In genomic region chr14:76331497-76332335, GRCm38 (mm10) we compare ENCODE assay signal across 11 mouse cellular contexts.
DNase-seq lines count a peak whose midpoint lies in the region; ATAC-seq and TF ChIP-seq lines count a peak whose summit lies in the region.
"Had no signal": no experiment of that assay in that cellular context is flagged by ENCODE, and none has a peak within 500 bp of the region (broad histone marks: within the 10 kb centered on the region; RNA-seq: fewer than 3 reads in every experiment).

No protein-coding gene starts in this region.

- no peak for TF ChIP-seq CTCF in midbrain, postnatal 0 days (IDR thresholded peaks at IDR 0.05)

- ATAC-seq in embryonic facial prominence, embryonic 14.5 days (ENCODE audit: low read depth), result peak; percentile 55; the same call in 1 of the 2 replicates
- peak; percentile 90 for ATAC-seq in hindbrain, embryonic 14.5 days (ENCODE audit: low FRiP score)
- ATAC-seq in midbrain, postnatal 0 days (ENCODE audit: low FRiP score), result 0 out of 2 replicates have a peak, but pooled peaks have one; percentile 31

- no peaks in the 10 kb centered on the region for H3K9me3 ChIP-seq in embryonic facial prominence, embryonic 14.5 days (ENCODE audit: control insufficient read depth, low read length)
- no peaks in the 10 kb centered on the region for H3K9me3 ChIP-seq in hindbrain, embryonic 14.5 days (ENCODE audit: control insufficient read depth, low read length)
- H3K9me3 ChIP-seq in midbrain, postnatal 0 days (ENCODE audit: low read length), result no peaks in the 10 kb centered on the region
- H3K9me3 ChIP-seq: kidney, embryonic 15.5 days; limb, embryonic 12.5 days had no signal

- no peaks in the 10 kb centered on the region for H3K27me3 ChIP-seq in embryonic facial prominence, embryonic 14.5 days (replicated peaks; ENCODE audit: control insufficient read depth, insufficient read depth, low read length)
- no peaks in the 10 kb centered on the region for H3K27me3 ChIP-seq in hindbrain, embryonic 14.5 days (ENCODE audit: control insufficient read depth, insufficient read depth, low read length)
- no peaks in the 10 kb centered on the region for H3K27me3 ChIP-seq in midbrain, postnatal 0 days (ENCODE audit: insufficient read depth, low read length)
- H3K27me3 ChIP-seq: kidney, embryonic 15.5 days; limb, embryonic 12.5 days had no signal

- DNase-seq in left cerebral cortex, postnatal 4 days, result peak; percentile 44
- DNase-seq in left cerebral cortex, adult 11 months (ENCODE audit: low spot score), result no peak
- DNase-seq in embryonic facial prominence, embryonic 14.5 days (ENCODE audit: low spot score), result peak; percentile 84
- DNase-seq in hindbrain, embryonic 14.5 days (ENCODE audit: low spot score), result peak; percentile 66
- DNase-seq in midbrain, postnatal 0 days (ENCODE audit: low spot score), result peak; percentile 73
- no peak for DNase-seq in adrenal gland, adult 8-10 months
- no peak for DNase-seq in right cerebral cortex, adult 2 months (ENCODE audit: low spot score in 2 of 2)
- no peak for DNase-seq in cerebellum, adult 11-12 months
- DNase-seq: layer of hippocampus, adult 9-11 months had no signal

- no peak overlapping the region; the same call in 1 of the 2 replicates for H3K27ac ChIP-seq in embryonic facial prominence, embryonic 14.5 days (replicated peaks; ENCODE audit: low read depth, low read length)
- peak overlapping the region; percentile 62 for H3K27ac ChIP-seq in hindbrain, embryonic 14.5 days
- H3K27ac ChIP-seq in midbrain, postnatal 0 days (ENCODE audit: low read depth, low read length), result no peak overlapping the region
- H3K27ac ChIP-seq: kidney, embryonic 15.5 days; limb, embryonic 12.5 days had no signal

- WGBS in embryonic facial prominence, embryonic 14.5 days, result 51% methylated on average over 11 of the region's 11 CpGs
- 14% methylated on average over 11 of the region's 11 CpGs for WGBS in hindbrain, embryonic 14.5 days
- 27% methylated on average over 11 of the region's 11 CpGs for WGBS in midbrain, postnatal 0 days

- peaks cover 6% of the 10 kb centered on the region; the same call in 1 of the 2 replicates for H3K4me1 ChIP-seq in embryonic facial prominence, embryonic 14.5 days (ENCODE audit: control insufficient read depth, insufficient read depth, low read length)
- H3K4me1 ChIP-seq in hindbrain, embryonic 14.5 days (replicated peaks; ENCODE audit: control insufficient read depth, insufficient read depth, low read length), result peaks cover 10% of the 10 kb centered on the region
- no peaks in the 10 kb centered on the region for H3K4me1 ChIP-seq in midbrain, postnatal 0 days (ENCODE audit: insufficient read depth, low read length)
- H3K4me1 ChIP-seq: kidney, embryonic 15.5 days; limb, embryonic 12.5 days had no signal

- H3K36me3 ChIP-seq in embryonic facial prominence, embryonic 14.5 days (ENCODE audit: control insufficient read depth, insufficient read depth, low read length), result no peaks in the 10 kb centered on the region
- no peaks in the 10 kb centered on the region for H3K36me3 ChIP-seq in hindbrain, embryonic 14.5 days (replicated peaks; ENCODE audit: control insufficient read depth, insufficient read depth)
- no peaks in the 10 kb centered on the region for H3K36me3 ChIP-seq in midbrain, postnatal 0 days (ENCODE audit: insufficient read depth, low read length)
- H3K36me3 ChIP-seq: kidney, embryonic 15.5 days; limb, embryonic 12.5 days had no signal

- no peak overlapping the region for H3K9ac ChIP-seq in embryonic facial prominence, embryonic 14.5 days (ENCODE audit: low read depth, low read length)
- no peak overlapping the region for H3K9ac ChIP-seq in hindbrain, embryonic 14.5 days
- H3K9ac ChIP-seq in midbrain, postnatal 0 days (replicated peaks; ENCODE audit: low read length, poor library complexity, severe bottlenecking), result no peak overlapping the region
- H3K9ac ChIP-seq: kidney, embryonic 15.5 days; limb, embryonic 12.5 days had no signal

- intact Hi-C loops in left cerebral cortex, postnatal 4 days (cut with DNase I), result no loop called here

- no peak overlapping the region for H3K4me2 ChIP-seq in embryonic facial prominence, embryonic 14.5 days (ENCODE audit: low read depth, low read length)
- peak overlapping the region; percentile 31 for H3K4me2 ChIP-seq in hindbrain, embryonic 14.5 days (replicated peaks)
- no peak overlapping the region for H3K4me2 ChIP-seq in midbrain, postnatal 0 days (ENCODE audit: low read depth, low read length, poor library complexity, severe bottlenecking)
- H3K4me2 ChIP-seq: kidney, embryonic 15.5 days; limb, embryonic 12.5 days had no signal

- no peak overlapping the region for H3K4me3 ChIP-seq in embryonic facial prominence, embryonic 14.5 days (ENCODE audit: low read depth, low read length)
- no peak overlapping the region for H3K4me3 ChIP-seq in hindbrain, embryonic 14.5 days (replicated peaks; ENCODE audit: low read length)
- H3K4me3 ChIP-seq in midbrain, postnatal 0 days (ENCODE audit: low read depth, low read length), result no peak overlapping the region
- H3K4me3 ChIP-seq: kidney, embryonic 15.5 days; limb, embryonic 12.5 days had no signal

Comparison
In these comparisons a context has a peak if more than half of its experiments do, and no peak if none do; other contexts are left out.
1. DNase-seq: peak in left cerebral cortex, postnatal 4 days (single experiment), embryonic facial prominence, embryonic 14.5 days (single experiment), hindbrain, embryonic 14.5 days (single experiment) and midbrain, postnatal 0 days (single experiment); none in left cerebral cortex, adult 11 months (single experiment), adrenal gland, adult 8-10 months (single experiment), right cerebral cortex, adult 2 months (0 of 2) and cerebellum, adult 11-12 months (single experiment).
2. ATAC-seq: peak in every context shown above with its lines; median percentile 90 in hindbrain, embryonic 14.5 days; 55 in embryonic facial prominence, embryonic 14.5 days; 31 in midbrain, postnatal 0 days.